Mouse (Mus musculus): ENCODE results near the gene Syn2.
"Not testable (repeated sequence)": the region's sequence is repeated elsewhere in the genome, so short reads cannot be mapped to it uniquely, and the experiment has no call there.

Gene Syn2

GRCm38 (mm10) chr6:115174845-115175244 lies 40.1 kb downstream of the Syn2 start:
- peak; percentile 19 for DNase-seq (ENCODE audit: low read depth)

- peak; percentile 24 for DNase-seq (ENCODE audit: low read depth)
These were observed 44.1 kb downstream of the Syn2 start for GRCm38 (mm10) chr6:115178826-115179225.

GRCm38 (mm10) chr6:115181094-115181493 lies 46.4 kb downstream of the Syn2 start:
- no peak for DNase-seq (ENCODE audit: low read depth)

- no peak for DNase-seq (ENCODE audit: low read depth)
These were observed 56.4 kb downstream of the Syn2 start for GRCm38 (mm10) chr6:115191111-115191510.

- no peak for DNase-seq (ENCODE audit: low read depth)
These were observed 66.1 kb downstream of the Syn2 start for GRCm38 (mm10) chr6:115200753-115201152.

GRCm38 (mm10) chr6:115203029-115203428 lies 68.3 kb downstream of the Syn2 start:
- peak; percentile 9 for DNase-seq (ENCODE audit: low read depth)

- DNase-seq (ENCODE audit: low read depth) = no peak
These were observed 75.5 kb downstream of the Syn2 start for GRCm38 (mm10) chr6:115210187-115210586.

GRCm38 (mm10) chr6:115210820-115211219 lies 76.1 kb downstream of the Syn2 start:
- DNase-seq (ENCODE audit: low read depth) = no peak

- no peak for DNase-seq (ENCODE audit: low read depth)
These were observed 77.6 kb downstream of the Syn2 start for GRCm38 (mm10) chr6:115212132-115212903.

GRCm38 (mm10) chr6:115213129-115213528 lies 78.4 kb downstream of the Syn2 start:
- no peak for DNase-seq (ENCODE audit: low read depth)

GRCm38 (mm10) chr6:115221215-115221641 lies 86.5 kb downstream of the Syn2 start:
- DNase-seq (ENCODE audit: low read depth) = no peak

GRCm38 (mm10) chr6:115225519-115225918 lies 90.8 kb downstream of the Syn2 start:
- DNase-seq (ENCODE audit: low read depth) = no peak

GRCm38 (mm10) chr6:115227043-115227442 lies 92.3 kb downstream of the Syn2 start, which contains the start of gene Gm17482:
Gm17482 (plus strand) TSS chr6:115227343.
- no peak for DNase-seq (ENCODE audit: low read depth)

GRCm38 (mm10) chr6:115227529-115227928 lies 92.8 kb downstream of the Syn2 start:
- DNase-seq (ENCODE audit: low read depth) = peak; percentile 62

- no peak for DNase-seq (ENCODE audit: low read depth)
These were observed 95.9 kb downstream of the Syn2 start for GRCm38 (mm10) chr6:115230557-115230956.

- no peak for DNase-seq (ENCODE audit: low read depth)
These were observed 97.1 kb downstream of the Syn2 start for GRCm38 (mm10) chr6:115231836-115232235.

GRCm38 (mm10) chr6:115232562-115232961 lies 97.9 kb downstream of the Syn2 start:
- DNase-seq (ENCODE audit: low read depth) = no peak

GRCm38 (mm10) chr6:115238031-115239027 lies 103.6 kb downstream of the Syn2 start:
- DNase-seq (ENCODE audit: low read depth) = no peak

- DNase-seq (ENCODE audit: low read depth) = no peak
These were observed 104.6 kb downstream of the Syn2 start for GRCm38 (mm10) chr6:115239335-115239734.

GRCm38 (mm10) chr6:115240431-115240830 lies 105.7 kb downstream of the Syn2 start:
- DNase-seq (ENCODE audit: low read depth) = not testable (repeated sequence)

GRCm38 (mm10) chr6:115241131-115241699 lies 106.5 kb downstream of the Syn2 start:
- DNase-seq (ENCODE audit: low read depth) = no peak

- no peak for DNase-seq (ENCODE audit: low read depth)
These were observed 107.2 kb downstream of the Syn2 start for GRCm38 (mm10) chr6:115241939-115242338.

All from c-Kit-positive CD71-negative TER-119-negative erythroid progenitor cells, embryonic 14.5 days (primary cell).